Mouse (Mus musculus) adrenal gland, postnatal 36 days (tissue): ENCODE measurements around the gene Ciart. TPM values are rescaled to one million over a fixed set of nuclear protein-coding genes. Genes with fewer than 3 reads are reported as not detected.
"Not testable (repeated sequence)": the region's sequence is repeated elsewhere in the genome, so short reads cannot be mapped to it uniquely, and the experiment has no call there.

Source experiments
- DNase-seq, 2 experiments: peaks; one replicate each; pipeline ENCODE4 v3.0.0; 2021; ENCODE audit warnings: mixed read lengths in 1 of 2
- total RNA-seq, 2 experiments: library from RNA; stranded (reverse); gene quantifications; 2 replicates each; pipeline ENCODE4 v1.2.3; 2021

The Ciart gene
- total RNA-seq, 2 experiments from 2014 or later: 2.2 to 3.2 TPM

GRCm38 (mm10) chr3:95865050-95865449 lies 17.0 kb downstream of the Ciart start:
- no peak for DNase-seq

- DNase-seq: no peak
These were observed 18.5 kb downstream of the Ciart start for GRCm38 (mm10) chr3:95863578-95863977.

GRCm38 (mm10) chr3:95861796-95862195 lies 20.3 kb downstream of the Ciart start:
- peak; percentile 51 to 81 for DNase-seq

- peak in 1 of 2 experiments; percentile 33 for DNase-seq
These were observed 20.8 kb downstream of the Ciart start for GRCm38 (mm10) chr3:95861216-95861615.

GRCm38 (mm10) chr3:95860323-95860722 lies 21.7 kb downstream of the Ciart start:
- DNase-seq: no peak

- not testable (repeated sequence) for DNase-seq
These were observed 23.8 kb downstream of the Ciart start for GRCm38 (mm10) chr3:95858278-95858677.

- DNase-seq: not testable (repeated sequence)
These were observed 25.0 kb downstream of the Ciart start for GRCm38 (mm10) chr3:95857050-95857449.

GRCm38 (mm10) chr3:95856115-95856514 lies 25.9 kb downstream of the Ciart start:
- peak in 1 of 2 experiments; percentile 7 for DNase-seq

GRCm38 (mm10) chr3:95855502-95856089 lies 26.5 kb downstream of the Ciart start, which contains the start of gene Prpf3:
TSS of gene Prpf3 (minus strand) at chr3:95855885.
- peak; percentile 97 for DNase-seq

- DNase-seq: no peak
These were observed 30.7 kb downstream of the Ciart start for GRCm38 (mm10) chr3:95851317-95851716.

- DNase-seq: no peak
These were observed 31.4 kb downstream of the Ciart start for GRCm38 (mm10) chr3:95850611-95851010.

- DNase-seq: peak in 1 of 2 experiments; percentile 20
These were observed 39.4 kb downstream of the Ciart start for GRCm38 (mm10) chr3:95842503-95843214.

GRCm38 (mm10) chr3:95839250-95839649 lies 42.8 kb downstream of the Ciart start:
- no peak for DNase-seq

GRCm38 (mm10) chr3:95829053-95829452 lies 53.0 kb downstream of the Ciart start:
- no peak for DNase-seq

Other genes starting within 250 kb of the Ciart start
- gene Mcl1, start 223.5 kb downstream of the Ciart start, total RNA-seq: 100 to 1,000 TPM; 199 to 227 TPM
- 10 to 100 TPM in 1 of 2 experiments, 1 to 10 TPM in 1; 6.5 to 11.1 TPM for gene Adamtsl4, start 194.3 kb downstream of the Ciart start, total RNA-seq
- 100 to 1,000 TPM; 428 to 676 TPM for gene Ecm1, start 142.7 kb downstream of the Ciart start, total RNA-seq
- 10 to 100 TPM; 49.3 to 54.1 TPM for gene Tars2, start 122.0 kb downstream of the Ciart start, total RNA-seq
- 10 to 100 TPM; 50.9 to 56.0 TPM for gene Rprd2, start 63.4 kb downstream of the Ciart start, total RNA-seq
- gene Prpf3, start 26.4 kb downstream of the Ciart start, total RNA-seq: 10 to 100 TPM; 27.4 to 39.2 TPM
- 100 to 1,000 TPM; 272 to 276 TPM for gene Mrps21, start 10.7 kb downstream of the Ciart start, total RNA-seq
- 10 to 100 TPM in 1 of 2 experiments, 1 to 10 TPM in 1; 8.4 to 11.3 TPM for gene BC028528, start 9.8 kb upstream of the Ciart start, total RNA-seq
- gene Aph1a, start 11.7 kb upstream of the Ciart start, total RNA-seq: 100 to 1,000 TPM; 108 to 138 TPM
- gene Car14, start 22.4 kb upstream of the Ciart start, total RNA-seq: 1 to 10 TPM; 1.3 to 1.6 TPM
- gene Anp32e, start 47.0 kb upstream of the Ciart start, total RNA-seq: 10 to 100 TPM; 91.6 to 99.3 TPM
- gene Plekho1, start 113.8 kb upstream of the Ciart start, total RNA-seq: 10 to 100 TPM; 18.5 to 29.8 TPM
- 10 to 100 TPM; 30.6 to 34.7 TPM for gene Vps45, start 176.2 kb upstream of the Ciart start, total RNA-seq
- 10 to 100 TPM; 34.5 to 39.3 TPM for gene Otud7b, start 222.3 kb upstream of the Ciart start, total RNA-seq